Mouse (Mus musculus) spleen, postnatal 4 days (tissue): ENCODE measurements at regions not wholly inside any gene's neighbourhood (a gene's known extent, or its start where the extent isn't known, plus 50 kb on each side); places are given as distances from the start of the nearest gene placed in this dataset.
"Not testable (repeated sequence)": the region's sequence is repeated elsewhere in the genome, so short reads cannot be mapped to it uniquely, and the experiment has no call there.

Experiments used
- DNase-seq, 2 experiments: peaks; one replicate each; pipeline ENCODE4 v3.0.0; 2022; ENCODE audit warnings: low spot score in 2 of 2

DNA sequence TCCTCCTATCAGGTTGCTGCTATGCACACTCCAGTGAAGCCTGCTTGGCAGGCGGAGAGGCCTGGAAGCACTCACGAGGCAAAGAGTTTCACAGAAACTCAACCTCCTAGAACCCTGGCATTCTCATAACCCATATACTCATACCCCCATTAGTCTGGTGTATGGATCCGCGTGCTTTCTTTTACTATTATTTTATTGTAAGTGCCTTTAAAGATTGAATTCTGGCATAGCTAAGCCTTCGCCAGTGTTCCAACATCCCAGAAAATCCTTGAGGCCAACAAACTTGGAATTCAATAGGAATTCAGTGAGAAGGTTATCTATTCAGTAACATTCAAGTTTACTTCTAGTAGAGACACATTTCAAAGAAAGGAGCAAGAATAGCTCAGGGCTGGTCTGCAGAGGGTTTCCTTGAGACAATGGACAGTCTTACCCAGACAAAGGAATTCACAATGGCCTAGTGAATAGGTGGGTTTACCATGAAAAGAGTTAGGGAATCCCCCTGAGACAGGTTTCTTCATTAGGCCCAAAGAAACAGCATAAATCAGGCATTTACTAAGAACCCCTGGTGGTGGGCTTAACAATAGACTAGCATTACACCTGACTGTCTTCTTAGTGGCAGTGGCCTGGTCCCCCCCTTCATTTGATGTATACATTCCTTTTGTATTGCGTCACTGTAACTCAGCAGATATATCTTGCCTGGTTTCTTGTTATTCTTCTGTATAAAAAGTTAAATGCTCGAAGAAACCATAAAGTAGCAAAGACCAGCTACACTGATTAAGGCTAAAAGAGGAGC, 80.8 kb upstream of the Gm15446 start:
- DNase-seq: not testable (repeated sequence)

DNA sequence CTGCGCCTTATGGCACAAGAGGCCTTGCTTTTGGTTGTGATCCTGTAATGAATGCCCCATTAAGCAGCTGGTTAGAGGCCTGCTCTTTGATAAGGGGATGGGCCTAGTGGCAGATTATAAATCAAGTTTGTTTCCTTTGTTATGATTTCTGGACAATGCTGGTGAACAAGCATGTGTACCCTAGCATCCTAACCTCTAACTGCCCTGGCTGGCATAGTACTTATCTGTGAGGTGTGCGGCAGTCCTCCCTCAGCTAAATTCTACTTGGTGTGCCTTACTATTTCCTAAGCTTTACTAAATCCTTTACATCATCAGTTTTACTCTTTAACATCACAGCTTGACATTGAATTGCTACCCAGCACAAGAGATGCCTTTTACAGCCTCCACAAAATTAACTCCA, 79.0 kb upstream of the Gm15446 start:
- DNase-seq: not testable (repeated sequence)

DNA sequence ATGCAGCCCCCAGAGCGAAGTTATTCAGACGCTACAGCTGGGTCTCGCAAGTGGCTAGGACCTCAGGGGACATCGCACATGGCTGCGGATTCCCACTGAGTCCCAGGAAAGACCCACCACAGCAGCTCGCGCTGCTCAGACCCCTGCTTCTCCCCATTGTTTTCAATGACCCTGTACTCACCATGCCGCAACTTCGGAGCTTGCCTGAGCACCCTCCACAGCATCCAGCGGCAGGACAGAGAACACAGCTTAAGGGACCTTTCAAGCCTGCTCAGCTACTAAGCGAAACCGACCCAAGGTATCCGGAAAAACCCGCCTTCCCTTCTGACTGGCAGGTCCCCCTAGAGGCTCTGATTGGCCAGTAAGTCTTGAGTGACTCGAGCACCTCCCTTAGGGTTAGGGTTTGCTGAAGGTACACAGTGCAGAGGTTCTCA, 78.4 kb upstream of the Gm15446 start:
- DNase-seq: peak; percentile 44 to 66

DNA sequence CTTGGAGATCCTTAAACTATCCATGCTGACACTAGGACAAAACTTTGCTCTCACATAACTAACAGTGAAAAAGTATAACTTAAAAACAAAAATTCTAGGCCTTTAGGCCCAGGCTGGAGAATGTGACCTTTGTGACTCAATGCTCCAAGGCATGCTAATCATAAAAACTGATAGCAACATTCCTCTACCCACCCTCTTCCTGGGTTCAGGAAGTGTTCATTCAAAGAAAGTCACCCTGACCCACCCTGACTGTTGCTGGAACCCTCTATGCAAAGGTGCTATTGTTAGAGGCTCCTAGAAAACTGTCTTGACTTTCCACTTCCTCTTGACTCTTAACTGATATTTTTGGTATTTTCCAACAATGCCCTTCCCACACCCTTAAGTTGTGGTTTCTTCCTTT, 72.0 kb upstream of the Gm15446 start:
- DNase-seq: not testable (repeated sequence)

DNA sequence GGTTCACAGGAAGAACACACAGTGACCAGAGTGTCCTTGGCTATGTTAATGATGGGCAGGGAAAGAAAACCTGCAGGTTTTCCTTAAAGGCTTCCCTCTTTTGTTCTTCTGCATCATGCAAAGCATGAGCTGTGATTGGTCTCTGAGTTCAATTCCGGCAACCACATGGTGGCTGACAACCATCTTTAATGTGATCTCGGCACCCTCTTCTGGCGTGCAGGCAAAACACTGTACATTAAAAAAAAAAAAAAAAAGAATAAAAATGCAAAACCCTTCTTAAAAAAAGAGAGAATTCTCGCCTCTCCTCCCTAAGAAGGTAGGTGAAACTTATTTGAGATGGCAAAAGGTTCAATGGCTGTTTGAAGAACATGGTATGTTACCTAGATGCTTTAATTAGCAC, 62.8 kb upstream of the Gm15446 start:
- DNase-seq: no peak

DNA sequence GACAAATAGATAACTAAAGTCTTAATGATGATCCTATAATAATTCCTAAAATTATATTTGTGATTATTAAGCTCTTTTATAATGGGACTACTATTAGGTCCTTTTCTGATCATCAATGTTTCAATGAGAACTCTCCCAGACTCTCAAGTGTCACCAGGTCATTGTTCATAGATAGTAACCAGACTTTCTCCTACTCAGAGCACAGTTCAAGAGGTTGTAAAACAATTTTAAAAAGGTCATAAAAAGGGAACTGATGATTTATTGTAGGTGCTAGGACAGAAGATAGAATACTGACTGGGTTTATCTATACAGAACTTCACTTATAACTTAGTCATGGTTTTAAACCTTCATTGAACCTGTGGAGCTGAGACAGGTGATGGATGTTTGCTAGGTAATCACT, 58.7 kb upstream of the Gm15446 start:
- DNase-seq: not testable (repeated sequence)

DNA sequence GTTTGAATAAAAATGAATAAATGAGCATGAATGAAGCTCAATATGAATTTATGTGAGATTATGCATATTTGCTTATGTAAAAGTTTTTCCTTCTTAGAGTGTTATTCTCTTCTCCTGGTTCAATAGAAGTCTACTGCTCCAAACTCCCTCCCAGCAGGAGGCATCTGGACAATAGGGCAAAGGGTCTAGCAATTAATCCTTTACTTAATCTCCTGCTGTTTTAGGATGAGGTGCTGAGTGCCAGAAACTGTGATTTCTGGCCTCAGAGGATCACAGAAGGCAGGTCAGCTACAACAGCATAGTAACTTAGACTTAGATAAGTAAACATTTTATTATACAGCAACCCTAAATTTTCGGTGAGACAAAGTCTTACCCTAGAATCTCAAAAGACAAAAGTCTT, 57.6 kb upstream of the Gm15446 start:
- no peak for DNase-seq

DNA sequence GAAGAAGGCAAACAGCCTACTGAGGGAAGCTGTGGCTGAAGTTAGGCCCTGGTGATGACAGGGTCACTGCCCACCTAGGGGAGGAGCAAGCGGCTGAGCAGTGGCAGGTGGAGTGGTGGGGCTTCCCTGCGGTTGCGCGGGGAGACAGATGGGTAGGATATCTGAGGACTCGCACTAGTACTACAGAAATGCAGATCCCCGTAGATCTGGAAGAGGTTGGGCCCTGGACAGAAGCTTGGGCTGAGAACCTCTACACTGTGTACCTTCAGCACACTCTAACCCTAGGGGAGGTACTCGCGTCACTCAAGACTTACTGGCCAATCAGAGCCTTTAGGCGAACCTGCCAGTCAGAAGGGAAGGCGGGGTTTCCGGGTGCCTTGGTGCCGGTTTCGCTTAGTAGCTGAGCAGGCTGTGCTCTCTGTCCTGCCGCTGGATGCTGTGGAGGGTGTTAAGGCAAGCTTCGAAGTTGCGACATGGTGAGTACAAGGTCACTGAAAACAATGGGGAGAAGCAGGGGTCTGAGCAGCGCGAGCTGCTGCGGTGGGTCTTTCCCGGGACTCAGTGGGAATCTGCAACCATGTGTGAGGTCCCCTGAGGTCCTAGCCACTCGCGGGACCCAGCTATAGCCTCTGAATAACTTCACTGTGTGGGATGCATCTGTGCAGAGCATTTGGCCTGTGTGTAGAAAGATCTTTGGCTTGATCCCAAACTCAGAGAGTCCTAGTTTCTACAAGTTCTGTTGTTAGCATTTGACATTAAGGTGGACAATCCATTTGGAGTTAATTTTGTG, 56.7 kb upstream of the Gm15446 start:
- DNase-seq: peak; percentile 83 to 87

DNA sequence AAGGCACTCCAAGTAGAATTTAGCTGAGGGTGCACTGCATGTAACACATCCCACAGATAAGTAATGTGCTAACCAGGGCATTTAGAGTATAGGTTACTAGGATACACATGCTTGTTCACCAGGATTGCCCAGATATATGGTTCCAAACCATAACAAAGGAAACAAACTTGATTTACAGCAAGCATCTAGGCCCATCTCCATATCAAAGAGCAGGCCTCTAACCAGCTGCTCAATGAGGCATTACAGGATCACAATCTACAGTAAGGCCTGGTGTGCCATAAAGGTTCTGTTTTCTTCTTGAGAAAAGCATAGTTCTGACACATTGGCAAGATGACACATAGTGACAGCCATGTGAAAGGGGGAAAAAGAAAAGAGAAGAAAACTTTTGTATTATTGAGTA, 56.0 kb upstream of the Gm15446 start:
- DNase-seq: not testable (repeated sequence)
